Mouse (Mus musculus) hindbrain, embryonic 16.5 days (tissue): Measurements from ENCODE around the gene Hist1h4c. TPM values are rescaled to one million over a fixed set of nuclear protein-coding genes. Genes with fewer than 3 reads are reported as not detected.
"Not testable (repeated sequence)": the region's sequence is repeated elsewhere in the genome, so short reads cannot be mapped to it uniquely, and the experiment has no call there.

Source experiments
- ATAC-seq: fragments of 200-750 bp; cut with Nextera tagmentation; 2 replicates; pipeline ENCODE4 v1.8.0; 2017; ENCODE audit warnings: moderate TSS enrichment, moderate library complexity
- H3K27ac ChIP-seq: fragments of 300-500 bp; sonication (generic); 2 replicates; pipeline ENCODE4 v1.5.1; 2014; ENCODE audit warnings: low read depth, mild to moderate bottlenecking, control low read depth, low read length, moderate library complexity
- H3K27me3 ChIP-seq: fragments of 300-500 bp; sonication (generic); replicated peaks from 2 replicates; pipeline ENCODE4 v1.6.1; 2014; ENCODE audit warnings: low read length; ENCODE audit not compliant: control insufficient read depth, insufficient read depth
- H3K36me3 ChIP-seq: fragments of 300-500 bp; sonication (generic); 2 replicates; pipeline ENCODE4 v1.6.1; 2014; ENCODE audit warnings: mild to moderate bottlenecking, low read length, moderate library complexity, mixed read lengths; ENCODE audit not compliant: control insufficient read depth, insufficient read depth
- H3K4me1 ChIP-seq: fragments of 300-500 bp; sonication (generic); 2 replicates; pipeline ENCODE4 v1.6.1; 2014; ENCODE audit warnings: low read depth, low read length; ENCODE audit not compliant: control insufficient read depth, insufficient read depth
- H3K4me2 ChIP-seq: fragments of 300-500 bp; sonication (generic); 2 replicates; pipeline ENCODE4 v1.6.1; 2014; ENCODE audit warnings: mild to moderate bottlenecking, low read length, control low read depth, moderate library complexity
- H3K4me3 ChIP-seq: fragments of 300-500 bp; sonication (generic); 2 replicates; pipeline ENCODE4 v1.5.1; 2014; ENCODE audit warnings: mild to moderate bottlenecking, low read length, control low read depth, moderate library complexity
- H3K9ac ChIP-seq: fragments of 300-500 bp; sonication (generic); 2 replicates; pipeline ENCODE4 v1.6.1; 2014; ENCODE audit warnings: low read depth, mild to moderate bottlenecking, control low read depth, low read length, moderate library complexity
- H3K9me3 ChIP-seq: fragments of 300-500 bp; sonication (generic); 2 replicates; pipeline ENCODE4 v1.6.1; 2014; ENCODE audit warnings: mild to moderate bottlenecking, low read length, moderate library complexity; ENCODE audit not compliant: control insufficient read depth
- WGBS: fragments of 180-500 bp; shearing (Covaris S2); extraction: QIAGEN DNeasy Blood & Tissue Kit; methylation state at CpG from one replicate; pipeline ENCODE4 v1.1.7; 2014; 5-methylcytosine and 5-hydroxymethylcytosine counted together
- polyA plus RNA-seq: library from polyadenylated mRNA; unstranded; fragments of >200 nt; fragmentation: Nextera tagmentation; extraction: Ambion mirVana; gene quantifications from 2 replicates; pipeline ENCODE4 v1.2.1, GENCODE M21; 2015

Gene Hist1h4c
- polyA plus RNA-seq, 1 experiment from 2014 or later: 2.0 TPM

GRCm38 (mm10) chr13:23688956-23689355 lies 9.3 kb downstream of the Hist1h4c start:
- H3K4me3 ChIP-seq: no peak overlapping the region
- H3K27ac ChIP-seq: no peak overlapping the region
- no peaks in the 10 kb centered on the region for H3K9me3 ChIP-seq
- ATAC-seq: no peak
- no peaks in the 10 kb centered on the region for H3K36me3 ChIP-seq
- H3K9ac ChIP-seq: no peak overlapping the region
- H3K4me2 ChIP-seq: no peak overlapping the region
- 93% methylated on average over 2 of the region's 2 CpGs for WGBS
- peaks cover 7% of the 10 kb centered on the region for H3K4me1 ChIP-seq
- H3K27me3 ChIP-seq: no peaks in the 10 kb centered on the region

DNA sequence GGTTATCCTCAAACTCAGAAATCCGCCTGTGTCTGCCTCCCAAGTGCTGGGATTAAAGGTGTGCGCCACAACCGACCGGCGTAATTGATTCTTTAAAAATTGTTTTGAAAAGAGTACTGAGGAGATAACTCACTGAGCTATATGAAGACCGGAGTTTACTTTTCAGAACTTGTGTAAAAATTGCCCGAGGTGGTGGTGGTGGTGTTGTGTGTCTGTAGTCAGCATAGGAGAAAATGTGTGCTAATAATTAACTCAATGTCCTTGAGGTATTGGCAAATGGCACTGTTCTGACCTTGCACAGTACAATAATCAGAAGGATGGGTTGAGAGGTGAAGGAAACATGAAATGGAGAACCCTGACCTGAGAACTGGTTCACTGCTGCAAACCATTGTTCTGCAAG lies 10.3 kb downstream of the Hist1h4c start:
- ATAC-seq: no peak
- Histone ChIP-seq H3K9me3 (no peaks in the 10 kb centered on the region), H3K4me3 (no peak overlapping the region), H3K36me3 (no peaks in the 10 kb centered on the region), H3K4me1 (peaks cover 10% of the 10 kb centered on the region), H3K27me3 (no peaks in the 10 kb centered on the region), H3K4me2 (no peak overlapping the region), H3K27ac (no peak overlapping the region), H3K9ac (no peak overlapping the region)
- WGBS: 97% methylated on average over 7 of the region's 7 CpGs

DNA sequence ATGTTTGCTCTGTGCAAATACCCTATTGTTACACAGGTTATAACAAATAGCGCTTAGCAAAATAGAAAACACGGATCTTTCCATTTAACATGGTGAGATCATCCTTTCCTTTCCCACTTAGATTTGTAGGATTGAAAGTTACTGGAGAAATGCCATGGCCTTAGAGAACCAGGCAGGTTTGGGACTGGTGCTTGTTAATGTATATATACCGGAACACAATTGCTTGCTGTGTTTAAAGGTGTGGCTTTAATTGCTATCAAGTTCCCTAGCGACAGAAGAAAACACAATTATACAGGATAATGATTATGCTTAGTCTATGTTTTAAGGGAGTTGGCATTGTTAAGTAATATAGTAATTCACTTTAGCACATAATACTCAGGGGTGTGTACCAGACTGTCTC lies 11.1 kb downstream of the Hist1h4c start:
- Histone ChIP-seq H3K4me3 (no peak overlapping the region), H3K27me3 (no peaks in the 10 kb centered on the region), H3K27ac (no peak overlapping the region), H3K4me1 (peaks cover 12% of the 10 kb centered on the region), H3K4me2 (no peak overlapping the region), H3K36me3 (no peaks in the 10 kb centered on the region), H3K9me3 (no peaks in the 10 kb centered on the region), H3K9ac (no peak overlapping the region)
- ATAC-seq: no peak
- WGBS: 90% methylated on average over 4 of the region's 4 CpGs

DNA sequence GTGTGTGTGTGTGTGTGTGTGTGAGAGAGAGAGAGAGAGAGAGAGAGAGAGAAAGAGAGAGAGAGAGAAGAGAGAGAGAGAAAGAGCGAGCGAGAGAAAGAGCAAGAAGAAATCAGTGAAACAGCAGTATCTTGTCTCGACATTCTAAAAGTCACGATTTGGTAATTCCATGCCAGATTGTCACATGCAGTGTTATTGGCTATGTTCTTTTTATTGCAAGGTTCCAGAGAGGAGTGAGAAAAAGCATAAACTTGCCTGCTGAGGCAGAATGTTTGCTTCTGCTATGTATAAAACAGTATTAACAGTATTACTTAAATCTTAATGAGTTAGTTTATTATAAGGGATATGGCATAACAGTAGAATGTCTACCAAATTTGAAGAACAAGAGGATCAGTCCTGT lies 12.3 kb downstream of the Hist1h4c start:
- peak overlapping the region; percentile 17; the same call in 1 of the 2 replicates for H3K9ac ChIP-seq
- peak overlapping the region; percentile 51 for H3K4me3 ChIP-seq
- WGBS: 43% methylated on average over 4 of the region's 4 CpGs
- H3K4me2 ChIP-seq: peak overlapping the region; percentile 88
- peaks cover 12% of the 10 kb centered on the region for H3K4me1 ChIP-seq
- H3K9me3 ChIP-seq: no peaks in the 10 kb centered on the region
- H3K27ac ChIP-seq: 0 out of 2 replicates have a peak overlapping the region, but pooled peaks have one; percentile 93
- no peaks in the 10 kb centered on the region for H3K36me3 ChIP-seq
- H3K27me3 ChIP-seq: no peaks in the 10 kb centered on the region
- ATAC-seq: no peak

GRCm38 (mm10) chr13:23685121-23685861 lies 13.0 kb downstream of the Hist1h4c start:
- Histone ChIP-seq H3K4me2 (peak overlapping the region; percentile 88), H3K36me3 (no peaks in the 10 kb centered on the region), H3K27ac (peak overlapping the region; percentile 93), H3K4me3 (peak overlapping the region; percentile 51), H3K27me3 (no peaks in the 10 kb centered on the region), H3K9me3 (no peaks in the 10 kb centered on the region), H3K4me1 (peaks cover 12% of the 10 kb centered on the region), H3K9ac (peak overlapping the region; percentile 69; the same call in 1 of the 2 replicates)
- ATAC-seq: no peak
- WGBS: 8% methylated on average over 15 of the region's 15 CpGs

- not testable (repeated sequence) for H3K36me3 ChIP-seq, H3K9me3 ChIP-seq, H3K27me3 ChIP-seq
- ATAC-seq: peak; percentile 19
- H3K9ac ChIP-seq: peak overlapping the region; percentile 69
- peak overlapping the region; percentile 51 for H3K4me3 ChIP-seq
- H3K27ac ChIP-seq: peak overlapping the region; percentile 93
- WGBS: 2% methylated on average over 9 of the region's 37 CpGs
- H3K4me2 ChIP-seq: peak overlapping the region; percentile 88
- H3K4me1 ChIP-seq: peaks cover 12% of the 10 kb centered on the region
Observed at GRCm38 (mm10) chr13:23684295-23684945, 13.8 kb downstream of the Hist1h4c start.

- no peaks in the 10 kb centered on the region for H3K27me3 ChIP-seq
- H3K9ac ChIP-seq: peak within 1 kb of the TSS; percentile 69
- H3K4me1 ChIP-seq: peaks cover 12% of the 10 kb centered on the region
- 0% methylated on average over 24 of the region's 32 CpGs for WGBS
- H3K4me3 ChIP-seq: peak within 1 kb of the TSS; percentile 51
- H3K27ac ChIP-seq: peak within 1 kb of the TSS; percentile 93
- peak within 1 kb of the TSS; percentile 88 for H3K4me2 ChIP-seq
- H3K9me3 ChIP-seq: no peaks in the 10 kb centered on the region
- H3K36me3 ChIP-seq: no peaks in the 10 kb centered on the region
- peak; percentile 100 for ATAC-seq
Observed at GRCm38 (mm10) chr13:23683755-23684281, 14.4 kb downstream of the Hist1h4c start, which contains the start of the genes Hist1h2ac and Hist1h2bc. Gene Hist1h2ac, minus strand, starts transcription at chr13:23683948. Gene Hist1h2bc, plus strand, starts transcription at chr13:23684199.

GRCm38 (mm10) chr13:23682947-23683754 lies 15.1 kb downstream of the Hist1h4c start:
- H3K4me1 ChIP-seq: peaks cover 12% of the 10 kb centered on the region
- ATAC-seq: peak; percentile 1; the same call in 1 of the 2 replicates
- not testable (repeated sequence) for H3K36me3 ChIP-seq, H3K27me3 ChIP-seq, H3K9ac ChIP-seq, H3K9me3 ChIP-seq
- H3K4me2 ChIP-seq: peak overlapping the region; percentile 59
- H3K27ac ChIP-seq: peak overlapping the region; percentile 74
- 14% methylated on average over 11 of the region's 30 CpGs for WGBS
- H3K4me3 ChIP-seq: peak overlapping the region; percentile 42
